Mouse (Mus musculus) MEL (cell line): ENCODE data around the gene Nsun5. TPM values are rescaled to one million over a fixed set of nuclear protein-coding genes. Genes with fewer than 3 reads are reported as not detected.

Source experiments
- DNase-seq: peaks from one replicate; pipeline ENCODE4 v3.0.0; 2011; ENCODE audit warnings: low read depth, low spot score
- H3K27ac ChIP-seq: 2 replicates; pipeline ENCODE4 v1.5.1; 2012; ENCODE audit warnings: low read depth, mild to moderate bottlenecking, control low read depth, low read length, moderate library complexity; ENCODE audit not compliant: control insufficient read depth
- H3K27me3 ChIP-seq, 2 experiments: fragments of 150-350 bp in 1 of 2; sonication (generic) in 1 of 2; 2 replicates each; pipeline ENCODE4 v1.6.1; 2012; ENCODE audit warnings: low read length in 2 of 2, mild to moderate bottlenecking in 2 of 2, improper control_type of control experiment in 1 of 2, moderate library complexity in 1 of 2; ENCODE audit not compliant: insufficient read depth in 2 of 2, control insufficient read depth in 1 of 2
- H3K36me3 ChIP-seq, 2 experiments: 2 replicates each; pipeline ENCODE4 v1.6.1; 2012 to 2014; ENCODE audit warnings: low read length in 2 of 2, improper control_type of control experiment in 1 of 2, inconsistent platforms in 1 of 2, mild to moderate bottlenecking in 1 of 2; ENCODE audit not compliant: insufficient read depth in 2 of 2, control insufficient read depth in 1 of 2
- H3K4me1 ChIP-seq, 2 experiments: fragments of 150-350 bp in 1 of 2; sonication (generic) in 1 of 2; 2 replicates each; pipeline ENCODE4 v1.6.1; 2012; ENCODE audit warnings: low read length in 2 of 2, improper control_type of control experiment in 1 of 2, mild to moderate bottlenecking in 1 of 2; ENCODE audit not compliant: insufficient read depth in 2 of 2, control insufficient read depth in 1 of 2
- H3K4me3 ChIP-seq, 2 experiments: fragments of 150-350 bp in 1 of 2; sonication (generic) in 1 of 2; 2 replicates each; pipeline ENCODE4 v1.5.1; 2012; ENCODE audit warnings: low read depth in 2 of 2, low read length in 2 of 2, mild to moderate bottlenecking in 2 of 2, moderate library complexity in 2 of 2, control low read depth in 1 of 2, improper control_type of control experiment in 1 of 2; ENCODE audit not compliant: control insufficient read depth in 1 of 2, insufficient read depth in 1 of 2
- H3K79me2 ChIP-seq: 2 replicates; pipeline ENCODE4 v1.6.1; 2012; ENCODE audit warnings: mild to moderate bottlenecking, low read length, moderate library complexity; ENCODE audit not compliant: control insufficient read depth, poor library complexity, insufficient read depth
- H3K9ac ChIP-seq: 2 replicates; pipeline ENCODE4 v1.6.1; 2012; ENCODE audit warnings: low read depth, mild to moderate bottlenecking, control low read depth, low read length, moderate library complexity; ENCODE audit not compliant: control insufficient read depth, poor library complexity, severe bottlenecking
- H3K9me3 ChIP-seq: fragments of 150-350 bp; sonication (generic); replicated peaks from 2 replicates; pipeline ENCODE4 v1.6.1; 2012; ENCODE audit warnings: mild to moderate bottlenecking, low read length, improper control_type of control experiment, moderate library complexity; ENCODE audit not compliant: insufficient read depth
- BHLHE40 ChIP-seq: IDR thresholded peaks from 2 replicates; pipeline ENCODE4 v1.6.1; 2012; ENCODE audit warnings: low read depth, mild to moderate bottlenecking, inconsistent platforms, low read length, improper control_type of control experiment, borderline replicate concordance
- CHD1 ChIP-seq: IDR thresholded peaks from 2 replicates; pipeline ENCODE4 v1.6.1; 2012; ENCODE audit warnings: low read depth, mild to moderate bottlenecking, inconsistent platforms, low read length, improper control_type of control experiment
- E2F4 ChIP-seq: IDR thresholded peaks from 2 replicates; pipeline ENCODE4 v1.6.1; 2011; ENCODE audit warnings: low read depth, low read length, improper control_type of control experiment, borderline replicate concordance
- ELF1 ChIP-seq: IDR thresholded peaks from 2 replicates; pipeline ENCODE4 v1.6.1; 2014; ENCODE audit warnings: low read depth, mild to moderate bottlenecking, inconsistent platforms, low read length, improper control_type of control experiment, moderate library complexity
- EP300 ChIP-seq, 2 experiments: IDR thresholded peaks; 2 replicates each; pipeline ENCODE4 v1.6.1; 2011; ENCODE audit warnings: improper control_type of control experiment in 2 of 2, low read length in 2 of 2, low read depth in 1 of 2, mild to moderate bottlenecking in 1 of 2
- ETS1 ChIP-seq: IDR thresholded peaks from 2 replicates; pipeline ENCODE4 v1.6.1; 2012; ENCODE audit warnings: low read depth, mild to moderate bottlenecking, inconsistent platforms, low read length, improper control_type of control experiment, moderate library complexity
- GATA1 ChIP-seq: IDR thresholded peaks from 2 replicates; pipeline ENCODE4 v1.6.1; 2011; ENCODE audit warnings: low read depth, low read length, improper control_type of control experiment
- MAFK ChIP-seq: IDR thresholded peaks from 2 replicates; pipeline ENCODE4 v1.6.1; 2011; ENCODE audit warnings: low read depth, mild to moderate bottlenecking, low read length, improper control_type of control experiment, borderline replicate concordance
- MAX ChIP-seq: IDR thresholded peaks from 2 replicates; pipeline ENCODE4 v1.6.1; 2011; ENCODE audit warnings: low read length, improper control_type of control experiment
- MXI1 ChIP-seq: IDR thresholded peaks from 2 replicates; pipeline ENCODE4 v1.6.1; 2011; ENCODE audit warnings: mild to moderate bottlenecking, low read depth, low read length, improper control_type of control experiment
- MYC ChIP-seq: IDR thresholded peaks from 2 replicates; pipeline ENCODE4 v1.6.1; 2011; ENCODE audit warnings: low read depth, mild to moderate bottlenecking, low read length, improper control_type of control experiment, moderate library complexity
- NRF1 ChIP-seq: IDR thresholded peaks from 2 replicates; pipeline ENCODE4 v1.6.1; 2014; ENCODE audit warnings: low read depth, mild to moderate bottlenecking, inconsistent platforms, low read length, improper control_type of control experiment, moderate library complexity; ENCODE audit not compliant: poor library complexity, insufficient read depth, severe bottlenecking
- POLR2A ChIP-seq, 2 experiments: IDR thresholded peaks; 2 replicates each; pipeline ENCODE4 v1.6.1; 2011 to 2012; ENCODE audit warnings: low read length in 2 of 2, mild to moderate bottlenecking in 2 of 2, control low read depth in 1 of 2, improper control_type of control experiment in 1 of 2, low read depth in 1 of 2, moderate library complexity in 1 of 2; ENCODE audit not compliant: control insufficient read depth in 1 of 2, insufficient read depth in 1 of 2, poor library complexity in 1 of 2
- POLR2AphosphoS2 ChIP-seq: IDR thresholded peaks from 2 replicates; pipeline ENCODE4 v1.6.1; 2011; ENCODE audit warnings: low read length, improper control_type of control experiment
- POLR2AphosphoS5 ChIP-seq: IDR thresholded peaks from 2 replicates; pipeline ENCODE4 v1.6.1; 2012; ENCODE audit warnings: low read depth, borderline replicate concordance, mild to moderate bottlenecking, inconsistent platforms, low read length, moderate library complexity, mixed read lengths
- RAD21 ChIP-seq: IDR thresholded peaks from 2 replicates; pipeline ENCODE4 v1.6.1; 2011; ENCODE audit warnings: mild to moderate bottlenecking, low read depth, low read length, improper control_type of control experiment
- RCOR1 ChIP-seq: IDR thresholded peaks from 2 replicates; pipeline ENCODE4 v1.6.1; 2012; ENCODE audit warnings: low read depth, mild to moderate bottlenecking, inconsistent platforms, low read length, improper control_type of control experiment
- SIN3A ChIP-seq: IDR thresholded peaks from 2 replicates; pipeline ENCODE4 v1.6.1; 2012; ENCODE audit warnings: low read length, improper control_type of control experiment, inconsistent platforms
- SMC3 ChIP-seq: IDR thresholded peaks from 2 replicates; pipeline ENCODE4 v1.6.1; 2011; ENCODE audit warnings: low read depth, low read length, improper control_type of control experiment
- TBP ChIP-seq: IDR thresholded peaks from 2 replicates; pipeline ENCODE4 v1.8.0; 2011; ENCODE audit warnings: low read depth, low read length, improper control_type of control experiment
- TCF12 ChIP-seq: IDR thresholded peaks from 2 replicates; pipeline ENCODE4 v1.6.1; 2014; ENCODE audit warnings: low read depth, mild to moderate bottlenecking, inconsistent platforms, low read length, improper control_type of control experiment, moderate library complexity
- ZC3H11A ChIP-seq: IDR thresholded peaks from 2 replicates; pipeline ENCODE4 v1.6.1; 2012; ENCODE audit warnings: low read depth, mild to moderate bottlenecking, inconsistent platforms, low read length, improper control_type of control experiment
- ZMIZ1 ChIP-seq: IDR thresholded peaks from 2 replicates; pipeline ENCODE4 v1.6.1; 2012; ENCODE audit warnings: low read depth, mild to moderate bottlenecking, inconsistent platforms, low read length, improper control_type of control experiment, moderate library complexity
- ZNF384 ChIP-seq: IDR thresholded peaks from 2 replicates; pipeline ENCODE4 v1.6.1; 2012; ENCODE audit warnings: low read depth, mild to moderate bottlenecking, inconsistent platforms, low read length, improper control_type of control experiment
- polyA plus RNA-seq, 2 experiments: library from polyadenylated mRNA; stranded (reverse) in 1 of 2; unstranded in 1 of 2; fragments of >175 nt in 1 of 2; fragments of >200 nt in 1 of 2; gene quantifications; 2 replicates each; pipeline versions ENCODE4 v1.2.1 to v1.2.4; 2012; ENCODE audit warnings: low replicate concordance in 2 of 2, low read depth in 1 of 2; ENCODE audit not compliant: insufficient read length in 2 of 2, insufficient read depth in 1 of 2, missing spikeins in 1 of 2
- total RNA-seq: library from RNA; depleted of rRNA; stranded (reverse); fragments of 300-350 nt; gene quantifications from 2 replicates; pipeline ENCODE4 v1.2.3, GENCODE M21; 2012

Nsun5 gene
- total and polyA plus RNA-seq, 3 experiments: 90.0 to 178 (median 97.5) TPM

- no peaks in the 10 kb centered on the region for H3K27me3 ChIP-seq
- no peaks in the 10 kb centered on the region for H3K79me2 ChIP-seq
- H3K36me3 ChIP-seq: peaks cover 0 to 22% of the 10 kb centered on the region in 2 experiments; a peak in 2 of 4 replicates
- no peaks in the 10 kb centered on the region for H3K4me1 ChIP-seq
- no peak for TF ChIP-seq NRF1
- no peak for TF ChIP-seq E2F4
- no peak for TF ChIP-seq TCF12
- no peak for TF ChIP-seq BHLHE40
- H3K4me3 ChIP-seq: no peak overlapping the region
- no peak overlapping the region for H3K9ac ChIP-seq
- H3K27ac ChIP-seq: no peak overlapping the region
- H3K9me3 ChIP-seq: no peaks in the 10 kb centered on the region
- DNase-seq: no peak
Measured at GRCm38 (mm10) chr5:135382746-135383145, 13.0 kb downstream of the Nsun5 start.

GRCm38 (mm10) chr5:135383771-135384170, 14.0 kb downstream of the Nsun5 start:
- Histone ChIP-seq H3K27me3 (no peaks in the 10 kb centered on the region), H3K9me3 (no peaks in the 10 kb centered on the region), H3K27ac (no peak overlapping the region), H3K36me3 (peaks cover 0 to 25% of the 10 kb centered on the region in 2 experiments; a peak in 2 of 4 replicates), H3K79me2 (no peaks in the 10 kb centered on the region), H3K4me1 (no peaks in the 10 kb centered on the region), H3K9ac (no peak overlapping the region), H3K4me3 (no peak overlapping the region)
- no peak for DNase-seq
- TF ChIP-seq MXI1: no peak
- no peak for TF ChIP-seq EP300 (IDR thresholded peaks at IDR 0.05; ENCODE audit: low read depth in 1 of 2, low read length in 2 of 2)
- TF ChIP-seq RAD21: no peak

- H3K9ac ChIP-seq: peak within 1 kb of the TSS; percentile 92
- H3K36me3 ChIP-seq: peaks cover 13% of the 10 kb centered on the region in 2 experiments
- H3K9me3 ChIP-seq: no peaks in the 10 kb centered on the region
- peak; percentile 92 for DNase-seq
- peak within 1 kb of the TSS; percentile 92 for H3K27ac ChIP-seq
- peaks cover 6 to 18% of the 10 kb centered on the region in 2 experiments; a peak in 3 of 4 replicates for H3K4me1 ChIP-seq
- H3K79me2 ChIP-seq: peaks cover 31% of the 10 kb centered on the region
- no peaks in the 10 kb centered on the region for H3K27me3 ChIP-seq
- peak within 1 kb of the TSS; percentile 94 to 99 for H3K4me3 ChIP-seq
- TF ChIP-seq POLR2A (IDR thresholded peaks at IDR 0.05; ENCODE audit: control insufficient read depth in 1 of 2, insufficient read depth in 1 of 2, low read depth in 1 of 2, low read length in 2 of 2, poor library complexity in 1 of 2) (peak; percentile 92 to 93), MYC (peak; percentile 98), ZNF384 (0 out of 2 replicates have a peak, but pooled peaks have one; percentile 6), TCF12 (peak; percentile 51; the same call in 1 of the 2 replicates), ZC3H11A (no peak), SIN3A (peak; percentile 96), TBP (no peak; the same call in none of the 2 replicates), CHD1 (no peak), ETS1 (peak; percentile 49; the same call in 1 of the 2 replicates), ELF1 (peak; percentile 68; the same call in 1 of the 2 replicates), POLR2AphosphoS2 (peak; percentile 76), RCOR1 (no peak), ZMIZ1 (peak; percentile 82; the same call in 1 of the 2 replicates), MAFK (no peak), GATA1 (no peak), POLR2AphosphoS5 (no peak), MXI1 (peak; percentile 99), SMC3 (no peak), RAD21 (no peak), MAX (peak; percentile 98), EP300 (IDR thresholded peaks at IDR 0.05; ENCODE audit: low read depth in 1 of 2, low read length in 2 of 2) (peak in 1 of 2 experiments; percentile 33; a peak in 1 of 4 replicates)
Measured at GRCm38 (mm10) chr5:135394004-135394823, 24.5 kb downstream of the Nsun5 start, which contains the start of gene Pom121. Gene Pom121, minus strand, starts transcription at chr5:135394546.
